Mouse (Mus musculus) lung, postnatal 0 days (tissue): ENCODE measurements at regions not wholly inside any gene's neighbourhood (a gene's known extent, or its start where the extent isn't known, plus 50 kb on each side); places are given as distances from the start of the nearest gene placed in this dataset.

Experiments used
- CTCF ChIP-seq: IDR thresholded peaks from 2 replicates; pipeline ENCODE4 v1.5.1; 2016; ENCODE audit warnings: antibody characterized with exemption, mild to moderate bottlenecking
- EP300 ChIP-seq: IDR thresholded peaks from 2 replicates; pipeline ENCODE4 v1.6.1; 2016; ENCODE audit warnings: antibody characterized with exemption, mild to moderate bottlenecking, control low read depth

DNA sequence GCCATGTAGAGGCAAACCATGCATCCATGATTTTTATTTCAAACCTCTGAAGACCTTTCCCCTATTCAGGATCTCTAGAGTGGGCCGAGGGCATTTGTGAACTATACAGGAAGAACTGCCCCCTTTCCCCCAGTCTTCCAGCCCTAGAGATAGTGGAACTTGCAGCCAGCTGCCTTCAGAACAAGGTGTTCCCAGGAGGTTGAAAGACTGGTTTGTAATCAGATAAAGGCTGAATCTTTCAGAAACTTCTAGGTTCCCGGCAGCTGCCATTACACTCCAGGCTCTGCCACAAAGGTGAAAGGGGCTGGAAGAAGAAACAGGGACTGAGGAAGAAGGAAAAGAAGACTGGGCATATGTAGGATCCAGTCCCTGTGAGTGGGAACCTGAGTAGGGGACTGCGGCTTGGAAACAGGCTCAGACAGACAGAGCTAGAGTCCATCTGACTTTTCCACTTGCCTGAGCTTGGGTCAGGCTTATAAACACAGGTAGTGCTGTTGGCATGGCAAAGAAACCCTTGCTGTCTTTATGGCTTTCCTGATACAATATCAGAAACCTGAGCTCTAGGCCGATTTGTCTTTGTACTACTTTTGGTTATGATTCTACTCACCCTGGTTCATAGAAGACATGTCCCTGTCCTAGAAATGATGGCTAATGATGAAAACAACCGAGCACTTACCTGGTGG lies 1153.9 kb upstream of the A1bg start:
- TF ChIP-seq CTCF = no peak
- TF ChIP-seq EP300 = no peak
